Mouse (Mus musculus) myocyte (in vitro differentiated cells): ENCODE data around the gene Podn.

Experiments used
- CEBPB ChIP-seq: IDR thresholded peaks from 2 replicates; pipeline ENCODE4 v1.6.1; 2011; ENCODE audit warnings: mild to moderate bottlenecking, moderate library complexity; ENCODE audit not compliant: poor library complexity, insufficient read depth, severe bottlenecking
- E2F4 ChIP-seq: IDR thresholded peaks from one replicate; pipeline ENCODE4 v1.6.1; 2011; ENCODE audit warnings: mild to moderate bottlenecking, control low read depth, moderate library complexity; ENCODE audit not compliant: insufficient read depth
- MAX ChIP-seq: IDR thresholded peaks from one replicate; pipeline ENCODE4 v1.6.1; 2011; ENCODE audit warnings: low read depth, mild to moderate bottlenecking, control low read depth
- MYOD1 ChIP-seq, 3 experiments: IDR thresholded peaks; one replicate each; pipeline ENCODE4 v1.6.1; 2011; ENCODE audit warnings: control low read depth in 2 of 3, low read depth in 2 of 3, mild to moderate bottlenecking in 2 of 3, moderate library complexity in 1 of 3; ENCODE audit not compliant: insufficient read length in 2 of 3, control insufficient read depth in 1 of 3
- MYOG ChIP-seq, 3 experiments: IDR thresholded peaks; one replicate each; pipeline ENCODE4 v1.6.1; 2011; ENCODE audit warnings: control low read depth in 2 of 3, low read depth in 2 of 3, mild to moderate bottlenecking in 2 of 3; ENCODE audit not compliant: insufficient read length in 2 of 3, control insufficient read depth in 1 of 3, insufficient read depth in 1 of 3
- POLR2A ChIP-seq: IDR thresholded peaks from one replicate; pipeline ENCODE4 v1.6.1; 2011; ENCODE audit warnings: low read depth, mild to moderate bottlenecking, control low read depth, moderate library complexity; ENCODE audit not compliant: insufficient read length
- SRF ChIP-seq: IDR thresholded peaks from one replicate; pipeline ENCODE4 v1.6.1; 2011; ENCODE audit warnings: low read depth; ENCODE audit not compliant: control insufficient read depth, insufficient read length
- TCF3 ChIP-seq: IDR thresholded peaks from one replicate; pipeline ENCODE4 v1.6.1; 2011; ENCODE audit warnings: low read depth, control low read depth; ENCODE audit not compliant: insufficient read length
- USF1 ChIP-seq: IDR thresholded peaks from one replicate; pipeline ENCODE4 v1.6.1; 2011; ENCODE audit warnings: low read depth, mild to moderate bottlenecking, control low read depth, moderate library complexity

DNA sequence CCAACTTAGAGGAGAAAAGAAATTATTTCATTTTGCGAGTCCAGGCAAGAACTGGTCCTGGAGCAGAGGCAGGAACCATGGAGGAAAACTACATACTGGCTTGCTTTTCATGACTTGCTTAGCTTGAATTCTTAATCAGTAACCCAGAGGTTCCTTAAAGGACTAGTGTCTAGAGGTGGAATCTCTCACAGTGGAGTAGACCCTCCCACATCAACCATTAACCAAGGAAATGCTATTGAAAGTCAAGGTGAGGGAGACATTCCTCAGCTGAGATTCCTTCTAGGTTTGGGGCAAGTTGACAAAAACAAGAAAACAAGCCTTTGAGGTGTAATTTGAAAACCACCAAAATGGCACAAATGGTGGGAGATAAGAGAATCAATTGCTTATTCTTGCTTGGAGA, 48.6 kb upstream of the Podn start, which contains the start of gene Scp2:
- TF ChIP-seq USF1 = no peak
- TF ChIP-seq POLR2A = no peak
- TF ChIP-seq CEBPB = no peak
- no peak for TF ChIP-seq MAX
- no peak for TF ChIP-seq MYOD1 (IDR thresholded peaks at IDR 0.05; ENCODE audit: control insufficient read depth in 1 of 3, insufficient read length in 2 of 3, low read depth in 2 of 3)
- no peak for TF ChIP-seq TCF3
- no peak for TF ChIP-seq E2F4
- no peak for TF ChIP-seq SRF
- no peak for TF ChIP-seq MYOG (IDR thresholded peaks at IDR 0.05; ENCODE audit: control insufficient read depth in 1 of 3, insufficient read depth in 1 of 3, insufficient read length in 2 of 3, low read depth in 2 of 3)
